Mouse (Mus musculus) activated CD4-positive, CD25-positive, alpha-beta regulatory T cell, adult 4 months (primary cell): ENCODE data around the gene Wnk1. TPM values are rescaled to one million over a fixed set of nuclear protein-coding genes. Genes with fewer than 3 reads are reported as not detected.

Experiments
- ATAC-seq: one replicate; pipeline ENCODE4 v1.8.0; 2017
- polyA plus RNA-seq, 2 experiments: library from polyadenylated mRNA; unstranded; fragments of 100-300 nt; shearing (Covaris generic); gene quantifications; one replicate each; pipeline ENCODE4 v1.2.1; 2017

Wnk1 gene
- polyA plus RNA-seq, 2 experiments from 2014 or later: 91.0 to 116 TPM

GRCm38 (mm10) chr6:119903081-119903789 is 135.2 kb downstream of the Wnk1 start:
- ATAC-seq: no peak

- ATAC-seq: peak; percentile 82
These were observed 136.0 kb downstream of the Wnk1 start, which contains the start of gene Rad52 for GRCm38 (mm10) chr6:119902204-119903080. Gene Rad52, plus strand, starts transcription at chr6:119902698.

GRCm38 (mm10) chr6:119892711-119893110 is 145.8 kb downstream of the Wnk1 start:
- no peak for ATAC-seq

- no peak for ATAC-seq
These were observed 155.3 kb downstream of the Wnk1 start for GRCm38 (mm10) chr6:119883151-119883550.

Other genes starting within 250 kb of the Wnk1 start
- 1 to 10 TPM; 4.7 to 6.6 TPM for gene Erc1, start 190.5 kb downstream of the Wnk1 start, polyA plus RNA-seq
- 10 to 100 TPM; 50.5 to 53.0 TPM for gene Rad52, start 136.0 kb downstream of the Wnk1 start, polyA plus RNA-seq
- 1 to 10 TPM; 2.3 to 2.9 TPM for gene Ninj2, start 54.7 kb upstream of the Wnk1 start, polyA plus RNA-seq